Mouse (Mus musculus): ENCODE measurements around the gene Entpd6.

GRCm38 (mm10) chr2:150798084-150798483 lies 49.2 kb downstream of the Entpd6 start:
- TF ChIP-seq FLI1 (IDR thresholded peaks at IDR 0.05; ENCODE audit: low read length) (no peak), GATA1 (IDR thresholded peaks at IDR 0.05; ENCODE audit: borderline replicate concordance, low read length) (no peak)

Data from megakaryocyte, embryonic 14.5 days (primary cell).